Mouse (Mus musculus) embryonic fibroblast, embryonic 13.5 days (primary cell): ENCODE data around the gene Fam92b.

Experiments used
- CTCF ChIP-seq: IDR thresholded peaks from 2 replicates; pipeline ENCODE4 v1.5.1; 2011; ENCODE audit warnings: mild to moderate bottlenecking, control low read depth, low read length, moderate library complexity, borderline replicate concordance; ENCODE audit not compliant: insufficient read depth
- POLR2A ChIP-seq: IDR thresholded peaks from 2 replicates; pipeline ENCODE4 v1.6.1; 2011; ENCODE audit warnings: low read depth, mild to moderate bottlenecking, control low read depth, low read length, moderate library complexity

DNA sequence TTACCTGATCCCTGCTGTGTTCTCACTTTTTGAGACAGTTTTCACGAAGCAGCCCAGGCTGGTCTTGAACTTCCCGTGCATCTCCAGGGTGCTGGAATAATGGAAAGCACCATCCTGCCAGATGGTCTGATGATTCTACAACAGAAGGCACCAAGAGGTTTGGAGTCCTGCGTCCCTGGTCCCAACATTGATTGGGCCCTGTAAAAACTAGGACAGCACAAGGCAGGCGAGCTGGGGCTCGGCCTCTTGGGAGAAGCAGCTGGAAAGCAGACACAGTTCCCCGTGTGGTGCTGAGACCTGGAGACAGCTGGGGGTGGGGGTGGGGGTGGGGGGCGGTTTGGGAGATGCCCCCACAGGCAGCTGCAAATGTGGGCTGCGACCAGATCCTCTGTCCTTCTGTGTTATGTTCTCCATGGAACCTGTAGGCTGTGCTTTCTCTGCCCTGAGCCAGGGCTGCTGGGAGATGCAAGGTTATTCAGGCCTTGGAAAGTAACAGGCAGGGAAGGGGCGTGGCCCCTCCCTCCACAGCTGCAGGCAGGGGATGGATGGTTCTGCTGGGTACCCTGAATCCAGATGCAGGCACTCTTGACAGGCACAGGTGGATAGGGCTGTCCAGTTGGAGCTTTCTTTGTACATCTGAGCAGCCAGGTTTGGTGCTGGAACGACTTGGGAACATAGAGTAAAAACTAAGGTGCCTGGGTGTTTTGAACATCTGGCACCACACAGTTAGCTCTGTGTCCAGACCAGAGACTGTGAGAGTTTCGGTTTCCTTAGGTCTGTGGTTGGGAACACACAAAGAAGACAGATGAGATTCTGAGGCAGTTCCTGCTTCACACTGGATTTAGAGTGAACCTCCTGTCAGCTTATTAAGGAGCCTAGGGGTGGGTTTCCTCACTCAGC, 47.5 kb upstream of the Fam92b start:
- TF ChIP-seq POLR2A (no peak), CTCF (no peak)
